In the genomic region with DNA sequence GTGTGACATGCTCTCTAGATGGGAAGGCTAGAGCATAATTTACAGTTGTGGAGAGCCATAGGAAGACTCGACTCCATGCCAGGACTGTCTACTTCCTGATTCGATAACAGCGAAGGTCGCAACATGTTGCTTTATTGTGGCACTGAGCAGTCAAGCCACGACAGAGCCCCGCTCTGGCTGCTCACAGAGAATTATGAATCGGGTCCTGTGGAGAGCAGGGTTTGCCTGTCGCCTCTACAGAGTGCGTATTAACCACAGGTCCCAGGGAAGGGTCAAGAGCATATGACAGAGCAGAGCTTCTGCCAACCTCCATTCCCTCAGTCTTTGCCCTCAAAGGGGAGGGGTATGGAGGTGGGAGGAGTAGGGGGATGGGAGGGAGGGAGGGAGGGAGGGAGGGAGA, we compare ENCODE assay signal across 16 mouse cellular contexts.
A peak's percentile ranks its signal among the peaks of the same experiment; 100 is the strongest.
DNase-seq lines count a peak whose midpoint lies in the region; ATAC-seq and TF ChIP-seq lines count a peak whose summit lies in the region.
"Had no signal": no experiment of that assay in that cellular context is flagged by ENCODE, and none has a peak within 500 bp of the region (broad histone marks: within the 10 kb centered on the region; RNA-seq: fewer than 3 reads in every experiment).

No protein-coding gene starts in this region.

- TF ChIP-seq CTCF in lung, postnatal 0 days (IDR thresholded peaks at IDR 0.05), result no peak
- TF ChIP-seq CTCF in stomach, postnatal 0 days (IDR thresholded peaks at IDR 0.05; ENCODE audit: low read depth), result no peak

- H3K4me3 ChIP-seq in heart, embryonic 13.5 days, result no peak overlapping the region
- H3K4me3 ChIP-seq in lung, postnatal 0 days (ENCODE audit: low read depth, low read length), result no peak overlapping the region
- no peak overlapping the region for H3K4me3 ChIP-seq in liver, embryonic 15.5 days (replicated peaks)
- no peak overlapping the region for H3K4me3 ChIP-seq in stomach, postnatal 0 days (ENCODE audit: low read depth, low read length)
- H3K4me3 ChIP-seq: embryonic facial prominence, embryonic 12.5 days; left cerebral cortex, adult 2 months; limb, embryonic 13.5 days; midbrain, embryonic 15.5 days had no signal

- WGBS in heart, embryonic 13.5 days, result 56% methylated on average over 9 of the region's 9 CpGs
- WGBS in lung, postnatal 0 days, result 45% methylated on average over 9 of the region's 9 CpGs
- 28% methylated on average over 9 of the region's 9 CpGs for WGBS in liver, embryonic 15.5 days (ENCODE audit: insufficient replicate concordance)
- WGBS in stomach, postnatal 0 days, result 38% methylated on average over 9 of the region's 9 CpGs

- H3K9me3 ChIP-seq in heart, embryonic 13.5 days, result no peaks in the 10 kb centered on the region
- no peaks in the 10 kb centered on the region for H3K9me3 ChIP-seq in lung, postnatal 0 days (ENCODE audit: low read length)
- H3K9me3 ChIP-seq in liver, embryonic 15.5 days (replicated peaks), result no peaks in the 10 kb centered on the region
- H3K9me3 ChIP-seq in stomach, postnatal 0 days (ENCODE audit: control insufficient read depth, low read length), result no peaks in the 10 kb centered on the region
- H3K9me3 ChIP-seq: embryonic facial prominence, embryonic 12.5 days; limb, embryonic 13.5 days; midbrain, embryonic 15.5 days had no signal

- H3K27me3 ChIP-seq in heart, embryonic 13.5 days (replicated peaks), result no peaks in the 10 kb centered on the region
- H3K27me3 ChIP-seq in lung, postnatal 0 days (replicated peaks; ENCODE audit: insufficient read depth, low read length), result no peaks in the 10 kb centered on the region
- no peaks in the 10 kb centered on the region for H3K27me3 ChIP-seq in liver, embryonic 15.5 days
- H3K27me3 ChIP-seq in stomach, postnatal 0 days (ENCODE audit: control insufficient read depth, insufficient read depth, low read length), result no peaks in the 10 kb centered on the region
- H3K27me3 ChIP-seq: embryonic facial prominence, embryonic 12.5 days; limb, embryonic 13.5 days; midbrain, embryonic 15.5 days had no signal

- no peak for TF ChIP-seq EP300 in lung, postnatal 0 days (IDR thresholded peaks at IDR 0.05)
- TF ChIP-seq EP300 in stomach, postnatal 0 days (optimal IDR thresholded peaks at IDR 0.05), result no peak

- H3K27ac ChIP-seq in heart, embryonic 13.5 days (replicated peaks), result 0 out of 2 replicates have a peak overlapping the region, but pooled peaks have one; percentile 12
- H3K27ac ChIP-seq in lung, postnatal 0 days (ENCODE audit: low read length), result no peak overlapping the region
- H3K27ac ChIP-seq in liver, embryonic 15.5 days (replicated peaks), result no peak overlapping the region
- peak overlapping the region; percentile 69 for H3K27ac ChIP-seq in stomach, postnatal 0 days (replicated peaks)
- H3K27ac ChIP-seq: embryonic facial prominence, embryonic 12.5 days; left cerebral cortex, adult 2 months; limb, embryonic 13.5 days; midbrain, embryonic 15.5 days had no signal

- no peak overlapping the region for H3K9ac ChIP-seq in heart, embryonic 13.5 days
- no peak overlapping the region for H3K9ac ChIP-seq in lung, postnatal 0 days (replicated peaks; ENCODE audit: low read depth)
- H3K9ac ChIP-seq in liver, embryonic 15.5 days, result no peak overlapping the region
- no peak overlapping the region for H3K9ac ChIP-seq in stomach, postnatal 0 days (ENCODE audit: low read length)
- H3K9ac ChIP-seq: embryonic facial prominence, embryonic 12.5 days; limb, embryonic 13.5 days; midbrain, embryonic 15.5 days had no signal

- H3K4me2 ChIP-seq in heart, embryonic 13.5 days, result no peak overlapping the region
- H3K4me2 ChIP-seq in lung, postnatal 0 days (replicated peaks; ENCODE audit: low read depth, low read length), result no peak overlapping the region
- peak overlapping the region; percentile 16 for H3K4me2 ChIP-seq in liver, embryonic 15.5 days
- H3K4me2 ChIP-seq in stomach, postnatal 0 days (replicated peaks; ENCODE audit: low read depth), result peak overlapping the region; percentile 41
- H3K4me2 ChIP-seq: embryonic facial prominence, embryonic 12.5 days; limb, embryonic 13.5 days; midbrain, embryonic 15.5 days had no signal

- peaks cover 22% of the 10 kb centered on the region for H3K36me3 ChIP-seq in heart, embryonic 13.5 days
- H3K36me3 ChIP-seq in lung, postnatal 0 days (ENCODE audit: insufficient read depth, low read length), result no peaks in the 10 kb centered on the region
- H3K36me3 ChIP-seq in liver, embryonic 15.5 days (replicated peaks), result no peaks in the 10 kb centered on the region
- no peaks in the 10 kb centered on the region for H3K36me3 ChIP-seq in stomach, postnatal 0 days (ENCODE audit: control insufficient read depth, insufficient read depth, low read length)
- H3K36me3 ChIP-seq: embryonic facial prominence, embryonic 12.5 days; G1E; limb, embryonic 13.5 days; midbrain, embryonic 15.5 days had no signal

- H3K4me1 ChIP-seq in heart, embryonic 13.5 days, result peaks cover 20% of the 10 kb centered on the region; the same call in 1 of the 2 replicates
- H3K4me1 ChIP-seq in lung, postnatal 0 days (ENCODE audit: insufficient read depth, low read depth, low read length), result no peaks in the 10 kb centered on the region
- H3K4me1 ChIP-seq in liver, embryonic 15.5 days (replicated peaks), result no peaks in the 10 kb centered on the region
- no peaks in the 10 kb centered on the region for H3K4me1 ChIP-seq in stomach, postnatal 0 days (replicated peaks; ENCODE audit: control insufficient read depth, insufficient read depth)

- no peak for DNase-seq in heart, adult 9 months (ENCODE audit: low spot score in 2 of 2)
- no peak for DNase-seq in lung, postnatal 0 days (ENCODE audit: low spot score)
- DNase-seq in lung, postnatal 36 days, result no peak
- peak; percentile 36 for DNase-seq in stomach, postnatal 0 days (ENCODE audit: low spot score)
- DNase-seq in gastrocnemius, postnatal 4 days (ENCODE audit: low spot score in 2 of 2), result no peak
- no peak for DNase-seq in thymus, postnatal 0 days (ENCODE audit: low spot score)
- DNase-seq: cerebellum, postnatal 36 days; gastrocnemius, postnatal 36 days; right cerebral cortex, postnatal 25 days had no signal

- no peak for ATAC-seq in heart, embryonic 13.5 days (ENCODE audit: extremely low read depth, insufficient number of reproducible peaks, low FRiP score, low TSS enrichment)
- ATAC-seq in lung, postnatal 0 days, result peak; percentile 30; the same call in 1 of the 2 replicates
- ATAC-seq in liver, embryonic 15.5 days (ENCODE audit: insufficient read depth), result 0 out of 2 replicates have a peak, but pooled peaks have one; percentile 18
- peak; percentile 69 for ATAC-seq in stomach, postnatal 0 days (ENCODE audit: low FRiP score, low TSS enrichment)
- ATAC-seq: midbrain, embryonic 15.5 days had no signal

Comparison
In these comparisons a context has a peak if more than half of its experiments do, and no peak if none do; other contexts are left out.
1. H3K27ac ChIP-seq: peak in heart, embryonic 13.5 days (single experiment) and stomach, postnatal 0 days (single experiment); none in lung, postnatal 0 days (single experiment) and liver, embryonic 15.5 days (single experiment).
2. H3K4me2 ChIP-seq: peak in liver, embryonic 15.5 days (single experiment) and stomach, postnatal 0 days (single experiment); none in heart, embryonic 13.5 days (single experiment) and lung, postnatal 0 days (single experiment).